Mouse (Mus musculus) stomach, postnatal 0 days (tissue): ENCODE measurements around the gene 4930415O20Rik. TPM values are rescaled to one million over a fixed set of nuclear protein-coding genes. Genes with fewer than 3 reads are reported as not detected.

Experiments used
- ATAC-seq: fragments of 200-750 bp; cut with Nextera tagmentation; 2 replicates; pipeline ENCODE4 v1.8.0; 2017; ENCODE audit not compliant: low FRiP score, low TSS enrichment
- DNase-seq: peaks from one replicate; pipeline ENCODE4 v3.0.0-alpha.2; 2016; ENCODE audit warnings: low spot score
- H3K27ac ChIP-seq: fragments of 300-500 bp; sonication (generic); replicated peaks from 2 replicates; pipeline ENCODE4 v1.5.1; 2014; ENCODE audit warnings: mild to moderate bottlenecking, control low read depth
- H3K27me3 ChIP-seq: fragments of 300-500 bp; sonication (generic); 2 replicates; pipeline ENCODE4 v1.6.1; 2014; ENCODE audit warnings: low read length; ENCODE audit not compliant: control insufficient read depth, insufficient read depth
- H3K36me3 ChIP-seq: fragments of 300-500 bp; sonication (generic); 2 replicates; pipeline ENCODE4 v1.6.1; 2014; ENCODE audit warnings: low read length, mixed read lengths; ENCODE audit not compliant: control insufficient read depth, insufficient read depth
- H3K4me1 ChIP-seq: fragments of 300-500 bp; sonication (generic); replicated peaks from 2 replicates; pipeline ENCODE4 v1.6.1; 2014; ENCODE audit warnings: antibody characterized with exemption; ENCODE audit not compliant: control insufficient read depth, insufficient read depth
- H3K4me2 ChIP-seq: fragments of 300-500 bp; sonication (generic); replicated peaks from 2 replicates; pipeline ENCODE4 v1.6.1; 2014; ENCODE audit warnings: low read depth, mild to moderate bottlenecking, control low read depth, moderate library complexity
- H3K4me3 ChIP-seq: fragments of 300-500 bp; sonication (generic); 2 replicates; pipeline ENCODE4 v1.5.1; 2014; ENCODE audit warnings: low read depth, low read length, control low read depth
- H3K9ac ChIP-seq: fragments of 300-500 bp; sonication (generic); 2 replicates; pipeline ENCODE4 v1.6.1; 2014; ENCODE audit warnings: mild to moderate bottlenecking, low read length, control low read depth, mixed read lengths
- H3K9me3 ChIP-seq: fragments of 300-500 bp; sonication (generic); 2 replicates; pipeline ENCODE4 v1.6.1; 2016; ENCODE audit warnings: low read length; ENCODE audit not compliant: control insufficient read depth
- CTCF ChIP-seq: IDR thresholded peaks from 2 replicates; pipeline ENCODE4 v1.5.1; 2016; ENCODE audit warnings: antibody characterized with exemption, low read depth, mild to moderate bottlenecking, moderate library complexity
- EP300 ChIP-seq: optimal IDR thresholded peaks from 2 replicates; pipeline ENCODE3; 2016; ENCODE audit warnings: antibody characterized with exemption
- WGBS: fragments of 180-500 bp; shearing (Covaris S2); extraction: QIAGEN DNeasy Blood & Tissue Kit; methylation state at CpG from one replicate; pipeline ENCODE4 v1.1.7; 2014; 5-methylcytosine and 5-hydroxymethylcytosine counted together
- polyA plus RNA-seq: library from polyadenylated mRNA; unstranded; fragments of >200 nt; fragmentation: Nextera tagmentation; extraction: Ambion mirVana; gene quantifications from 2 replicates; pipeline ENCODE4 v1.2.1, GENCODE M21; 2015

4930415O20Rik gene
- polyA plus RNA-seq, 1 experiment from 2014 or later: 0.36 TPM

DNA sequence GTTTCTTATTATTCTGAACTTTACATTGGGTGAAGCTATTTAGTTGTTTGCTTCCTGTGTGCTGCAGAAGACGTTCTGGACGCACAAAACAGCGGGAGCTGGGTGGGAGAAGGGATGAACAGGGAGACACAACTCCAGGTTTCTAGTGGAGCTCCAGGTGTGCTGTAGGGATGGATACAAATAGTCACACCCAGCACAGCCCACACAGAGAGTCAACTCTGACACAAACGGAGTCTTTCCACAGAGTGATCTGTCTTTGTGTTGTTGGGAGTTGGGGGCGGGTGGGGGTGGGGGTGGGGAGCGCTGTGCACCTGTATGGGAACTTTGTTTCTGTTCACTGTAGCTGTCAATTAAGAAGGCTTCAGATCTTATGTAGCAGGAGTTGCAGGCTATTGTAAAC, 51.9 kb downstream of the 4930415O20Rik start:
- no peak overlapping the region for H3K4me3 ChIP-seq
- no peak for ATAC-seq
- WGBS: 24% methylated on average over 6 of the region's 6 CpGs
- H3K9ac ChIP-seq: no peak overlapping the region
- H3K36me3 ChIP-seq: no peaks in the 10 kb centered on the region
- TF ChIP-seq EP300 (no peak), CTCF (no peak)
- H3K27me3 ChIP-seq: no peaks in the 10 kb centered on the region
- H3K4me1 ChIP-seq: no peaks in the 10 kb centered on the region
- no peak overlapping the region for H3K4me2 ChIP-seq
- no peak for DNase-seq
- no peak overlapping the region for H3K27ac ChIP-seq
- H3K9me3 ChIP-seq: no peaks in the 10 kb centered on the region

DNA sequence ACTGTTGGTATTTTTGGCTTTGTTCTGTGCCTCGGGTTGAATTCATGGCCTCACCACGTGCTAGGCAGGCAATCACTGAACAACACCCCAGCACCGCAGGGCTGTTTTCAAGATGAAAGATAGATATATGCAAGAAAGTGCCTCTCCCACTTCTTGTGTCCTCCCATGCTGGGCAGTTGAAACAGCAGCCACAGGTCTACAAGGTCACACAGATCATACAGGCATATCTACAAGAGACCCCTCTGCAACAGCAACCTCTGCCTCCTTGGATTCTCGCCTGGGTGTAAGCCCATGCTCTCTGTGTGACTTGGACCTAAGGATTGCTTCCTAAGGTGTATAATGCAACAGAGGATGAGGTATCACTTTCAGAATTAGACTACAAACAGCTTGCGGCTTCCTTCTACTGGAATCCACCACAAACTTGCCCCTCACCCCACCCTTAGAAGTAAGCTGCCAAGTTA, 52.6 kb downstream of the 4930415O20Rik start:
- DNase-seq (peak; percentile 12), ATAC-seq (no peak)
- no peak overlapping the region for H3K27ac ChIP-seq
- no peaks in the 10 kb centered on the region for H3K9me3 ChIP-seq
- H3K4me2 ChIP-seq: no peak overlapping the region
- H3K9ac ChIP-seq: no peak overlapping the region
- 56% methylated on average over 5 of the region's 5 CpGs for WGBS
- H3K4me1 ChIP-seq: no peaks in the 10 kb centered on the region
- TF ChIP-seq EP300: no peak
- TF ChIP-seq CTCF: no peak
- no peaks in the 10 kb centered on the region for H3K27me3 ChIP-seq
- H3K36me3 ChIP-seq: no peaks in the 10 kb centered on the region
- H3K4me3 ChIP-seq: no peak overlapping the region

DNA sequence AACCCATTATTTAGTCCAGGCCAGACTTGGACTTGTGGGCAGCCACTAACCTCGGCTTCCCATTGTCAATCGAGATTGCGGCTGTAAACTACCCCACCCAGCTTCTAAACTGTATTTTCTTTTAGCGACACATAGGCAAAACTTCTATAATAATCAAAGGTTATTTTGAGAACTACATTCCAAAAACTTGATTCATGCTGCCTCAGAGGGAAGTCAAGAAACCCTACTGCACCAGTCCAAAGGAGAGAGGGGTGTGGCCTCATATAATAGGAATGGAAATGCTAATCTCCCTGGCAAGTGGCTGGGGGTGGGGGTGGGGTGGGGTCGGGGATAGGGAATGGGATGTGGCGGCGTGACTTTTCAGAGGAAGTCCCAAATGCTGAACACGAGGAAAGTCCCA, 55.3 kb downstream of the 4930415O20Rik start:
- no peak overlapping the region for H3K4me2 ChIP-seq
- ATAC-seq: no peak

DNA sequence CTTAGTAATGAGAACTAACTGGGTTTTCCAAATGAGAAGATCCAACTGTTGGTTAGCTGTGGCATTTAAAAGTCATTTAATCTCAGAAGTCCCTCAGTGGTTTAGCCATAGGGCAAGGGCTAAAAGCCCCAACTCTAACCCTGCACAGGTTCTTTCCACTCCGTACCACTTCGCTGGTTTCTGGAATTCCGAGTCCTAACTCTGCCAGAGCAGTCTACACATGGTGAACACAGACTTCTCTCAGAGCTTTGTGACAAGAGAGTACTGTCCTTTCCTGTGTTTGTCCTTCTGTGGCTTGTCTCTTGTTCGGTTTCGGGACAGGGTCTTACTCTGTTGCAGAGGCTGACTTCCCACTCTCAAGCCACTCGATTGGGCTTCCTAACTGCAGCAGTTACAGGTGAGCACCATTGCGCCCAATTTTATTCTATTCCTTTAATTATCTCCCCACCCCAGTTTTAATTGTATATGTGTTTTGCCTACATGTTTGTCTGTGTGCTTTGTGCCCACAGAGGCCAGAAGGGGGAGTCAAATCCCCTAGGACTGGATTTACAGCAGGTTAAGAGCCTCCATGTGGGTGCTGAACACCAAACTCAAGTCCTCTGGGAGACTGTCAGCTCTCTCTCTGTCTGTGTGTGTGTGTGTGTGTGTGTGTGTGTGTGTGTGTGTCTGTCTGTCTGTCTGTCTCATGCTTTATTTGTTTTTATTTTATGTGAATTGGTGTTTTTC, 55.8 kb downstream of the 4930415O20Rik start:
- H3K27ac ChIP-seq: no peak overlapping the region
- no peak overlapping the region for H3K9ac ChIP-seq
- WGBS: 74% methylated on average over 7 of the region's 7 CpGs
- no peak overlapping the region for H3K4me2 ChIP-seq
- no peak overlapping the region for H3K4me3 ChIP-seq
- ATAC-seq (no peak), DNase-seq (no peak)
- peaks cover under 1% of the 10 kb centered on the region for H3K4me1 ChIP-seq
- TF ChIP-seq CTCF (no peak), EP300 (no peak)
- H3K27me3 ChIP-seq: no peaks in the 10 kb centered on the region
- H3K9me3 ChIP-seq: no peaks in the 10 kb centered on the region
- H3K36me3 ChIP-seq: no peaks in the 10 kb centered on the region

More for the DNA sequence above, 55.3 kb downstream of the 4930415O20Rik start:
- H3K4me1 ChIP-seq: no peaks in the 10 kb centered on the region
- H3K9ac ChIP-seq: no peak overlapping the region
- no peak for DNase-seq
- 8% methylated on average over 8 of the region's 8 CpGs for WGBS
- H3K27me3 ChIP-seq: no peaks in the 10 kb centered on the region
- TF ChIP-seq EP300: no peak
- no peak for TF ChIP-seq CTCF
- H3K27ac ChIP-seq: no peak overlapping the region
- no peak overlapping the region for H3K4me3 ChIP-seq
- H3K9me3 ChIP-seq: no peaks in the 10 kb centered on the region
- no peaks in the 10 kb centered on the region for H3K36me3 ChIP-seq

DNA sequence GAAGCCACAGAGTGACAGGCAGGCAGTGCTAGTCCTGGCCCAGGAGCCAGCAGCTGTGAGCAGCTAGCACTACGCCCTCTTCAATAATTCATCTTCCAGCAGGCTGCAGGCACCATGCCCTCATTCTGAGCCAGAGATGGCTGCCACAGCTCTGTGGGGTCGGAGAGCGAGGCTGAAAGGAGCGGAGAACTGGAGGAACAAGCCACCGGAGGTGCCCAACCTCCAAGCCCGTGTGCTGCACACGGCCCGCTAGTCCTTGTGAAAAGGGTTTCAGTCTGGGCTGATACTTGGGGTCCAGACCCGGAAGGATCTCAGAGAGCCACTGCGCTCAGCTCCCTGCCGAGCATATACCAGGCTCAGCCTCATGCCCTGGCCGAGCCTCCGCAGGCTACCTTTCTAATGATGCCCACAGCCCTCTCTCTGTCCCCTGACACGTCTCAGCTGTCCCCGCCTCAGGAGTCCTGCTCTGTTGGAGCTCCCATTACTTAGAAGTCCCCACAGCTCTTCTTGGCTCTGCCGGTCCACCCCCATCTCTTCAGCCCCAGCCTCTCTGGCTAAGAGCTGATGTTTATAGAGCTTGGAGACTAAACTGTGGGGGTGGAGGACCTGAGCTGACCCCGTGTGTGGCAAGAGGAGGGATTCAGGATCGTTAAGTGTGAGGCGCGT, 57.9 kb downstream of the 4930415O20Rik start:
- H3K9me3 ChIP-seq: no peaks in the 10 kb centered on the region
- no peak overlapping the region; the same call in 1 of the 2 replicates for H3K9ac ChIP-seq
- H3K36me3 ChIP-seq: no peaks in the 10 kb centered on the region
- no peaks in the 10 kb centered on the region for H3K27me3 ChIP-seq
- TF ChIP-seq EP300 (no peak), CTCF (no peak)
- peak overlapping the region; percentile 41 for H3K4me2 ChIP-seq
- whole genome bisulfite sequencing: 13% methylated on average over 19 of the region's 20 CpGs
- DNase-seq (no peak), ATAC-seq (no peak; the same call in 1 of the 2 replicates)
- 0 out of 2 replicates have a peak overlapping the region, but pooled peaks have one; percentile 4 for H3K4me3 ChIP-seq
- H3K27ac ChIP-seq: peak overlapping the region; percentile 63; the same call in 1 of the 2 replicates
- H3K4me1 ChIP-seq: peaks cover 4% of the 10 kb centered on the region

DNA sequence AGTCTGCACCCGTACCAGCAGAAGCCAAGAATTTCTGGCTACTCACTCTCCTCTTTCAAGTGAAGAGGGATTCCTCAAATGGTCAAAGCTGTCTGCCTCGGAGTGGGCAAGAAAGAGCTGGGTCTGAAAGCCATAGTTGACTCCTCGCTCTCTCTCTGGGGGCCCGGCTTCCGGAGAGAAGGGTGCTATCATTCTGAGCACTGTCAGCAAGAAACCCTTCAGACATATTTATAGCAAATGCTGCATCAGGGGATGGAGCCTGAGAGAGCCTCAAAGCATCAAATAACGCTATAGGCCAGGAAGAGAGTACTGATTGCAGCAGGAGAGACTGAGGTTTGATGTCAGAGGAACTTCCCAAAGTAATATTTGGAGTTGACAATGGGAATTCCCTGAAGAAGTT, 58.7 kb downstream of the 4930415O20Rik start:
- peak overlapping the region; percentile 63; the same call in 1 of the 2 replicates for H3K27ac ChIP-seq
- TF ChIP-seq CTCF (no peak), EP300 (no peak)
- no peaks in the 10 kb centered on the region for H3K36me3 ChIP-seq
- no peak for DNase-seq
- no peak for ATAC-seq
- H3K4me2 ChIP-seq: no peak overlapping the region
- H3K4me3 ChIP-seq: no peak overlapping the region
- peaks cover 4% of the 10 kb centered on the region for H3K4me1 ChIP-seq
- H3K9me3 ChIP-seq: no peaks in the 10 kb centered on the region
- no peaks in the 10 kb centered on the region for H3K27me3 ChIP-seq
- H3K9ac ChIP-seq: no peak overlapping the region
- WGBS: 55% methylated on average over 6 of the region's 6 CpGs
